Mouse (Mus musculus): Measurements from ENCODE around the gene Zan. TPM values are rescaled to one million over a fixed set of nuclear protein-coding genes. Genes with fewer than 3 reads are reported as not detected.

The Zan gene
- polyA plus RNA-seq, 1 experiment from 2014 or later: 0.18 TPM

GRCm38 (mm10) chr5:137351394-137351793 is 125.5 kb downstream of the Zan start:
- Histone ChIP-seq H3K27ac (ENCODE audit: low read depth) (peak overlapping the region; percentile 98), H3K27me3 (ENCODE audit: insufficient read depth, low read length) (no peaks in the 10 kb centered on the region), H3K36me3 (ENCODE audit: insufficient read depth) (peaks cover 33% of the 10 kb centered on the region), H3K9me3 (ENCODE audit: low read depth, low read length) (no peaks in the 10 kb centered on the region), H3K4me3 (ENCODE audit: low read depth, low read length) (peak overlapping the region; percentile 92), H3K4me1 (ENCODE audit: insufficient read depth) (peaks cover 20% of the 10 kb centered on the region; the same call in 1 of the 2 replicates), H3K9ac (peak overlapping the region; percentile 98), H3K4me2 (peak overlapping the region; percentile 95)
- TF ChIP-seq CTCF (IDR thresholded peaks at IDR 0.05; ENCODE audit: low read depth): no peak
- DNase-seq: no peak
- ATAC-seq (ENCODE audit: insufficient read depth): no peak
- WGBS: 7% methylated on average over 4 of the region's 4 CpGs

GRCm38 (mm10) chr5:137351058-137351380 is 125.8 kb downstream of the Zan start:
- Histone ChIP-seq H3K9ac (peak overlapping the region; percentile 98), H3K27me3 (ENCODE audit: insufficient read depth, low read length) (no peaks in the 10 kb centered on the region), H3K36me3 (ENCODE audit: insufficient read depth) (peaks cover 29% of the 10 kb centered on the region), H3K4me3 (ENCODE audit: low read depth, low read length) (peak overlapping the region; percentile 92), H3K4me2 (peak overlapping the region; percentile 95), H3K27ac (ENCODE audit: low read depth) (peak overlapping the region; percentile 98), H3K9me3 (ENCODE audit: low read depth, low read length) (no peaks in the 10 kb centered on the region), H3K4me1 (ENCODE audit: insufficient read depth) (peaks cover 23% of the 10 kb centered on the region; the same call in 1 of the 2 replicates)
- TF ChIP-seq CTCF (IDR thresholded peaks at IDR 0.05; ENCODE audit: low read depth): no peak
- ATAC-seq (ENCODE audit: insufficient read depth) (no peak), DNase-seq (no peak)
- 3% methylated on average over 8 of the region's 8 CpGs for WGBS

- DNase-seq (peak; percentile 31), ATAC-seq (ENCODE audit: insufficient read depth) (peak; percentile 46)
- peaks cover 23% of the 10 kb centered on the region for H3K36me3 ChIP-seq (ENCODE audit: insufficient read depth)
- no peaks in the 10 kb centered on the region for H3K9me3 ChIP-seq (ENCODE audit: low read depth, low read length)
- H3K4me2 ChIP-seq: peak overlapping the region; percentile 95
- H3K4me3 ChIP-seq (ENCODE audit: low read depth, low read length): peak overlapping the region; percentile 92
- peak overlapping the region; percentile 98 for H3K27ac ChIP-seq (ENCODE audit: low read depth)
- peak overlapping the region; percentile 98 for H3K9ac ChIP-seq
- TF ChIP-seq CTCF (IDR thresholded peaks at IDR 0.05; ENCODE audit: low read depth): no peak
- H3K4me1 ChIP-seq (ENCODE audit: insufficient read depth): peaks cover 26% of the 10 kb centered on the region; the same call in 1 of the 2 replicates
- under 1% methylated on average over 55 of the region's 55 CpGs for WGBS
- H3K27me3 ChIP-seq (ENCODE audit: insufficient read depth, low read length): no peaks in the 10 kb centered on the region
These were observed 126.4 kb downstream of the Zan start for GRCm38 (mm10) chr5:137350205-137351057.

DNA sequence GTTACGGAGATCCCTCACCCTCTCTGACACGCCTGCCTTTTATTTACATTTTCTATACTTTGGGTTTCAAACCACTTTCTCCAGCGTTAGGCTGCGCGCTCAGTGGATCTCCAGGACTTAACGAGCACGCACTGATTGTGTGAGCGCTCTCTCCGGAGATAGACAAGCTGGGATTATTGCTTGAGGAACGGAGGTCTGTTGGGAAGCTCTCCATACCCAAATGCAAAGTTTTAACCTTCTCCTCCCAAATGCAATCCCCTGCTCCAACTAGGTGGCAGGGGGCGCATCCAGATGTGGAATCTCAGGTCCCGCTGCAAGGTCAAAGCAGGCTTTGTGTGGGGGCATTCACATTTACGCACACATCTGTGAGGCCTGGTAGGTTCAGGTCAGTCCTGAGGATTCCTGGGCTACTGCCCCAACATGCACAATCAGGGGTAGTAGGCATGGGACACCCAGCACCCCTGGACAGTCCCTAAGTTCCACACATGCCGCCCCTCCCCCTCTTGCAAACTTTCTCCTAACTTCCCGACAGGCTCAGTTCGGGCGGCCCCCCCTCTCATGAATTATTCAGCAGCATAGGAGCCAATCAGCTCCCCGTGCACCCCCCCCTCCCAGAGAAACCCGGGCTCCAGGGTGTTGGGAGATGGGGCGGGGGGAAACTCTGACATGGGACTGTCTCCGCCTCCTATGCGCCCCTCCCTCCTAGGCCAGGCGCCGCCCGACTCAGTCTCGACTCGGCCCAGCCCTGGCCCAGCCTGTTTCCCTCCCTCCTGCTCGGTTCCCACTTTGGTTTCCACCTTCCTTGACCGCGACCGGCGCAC is 127.3 kb downstream of the Zan start, which contains the start of gene Ephb4:
TSS of gene Ephb4 (plus strand) at position 726 of the 821 bp plus-strand sequence.
- Histone ChIP-seq H3K36me3 (ENCODE audit: insufficient read depth) (peaks cover 15% of the 10 kb centered on the region), H3K9me3 (ENCODE audit: low read depth, low read length) (no peaks in the 10 kb centered on the region), H3K27me3 (ENCODE audit: insufficient read depth, low read length) (no peaks in the 10 kb centered on the region), H3K4me1 (ENCODE audit: insufficient read depth) (peaks cover 26% of the 10 kb centered on the region; the same call in 1 of the 2 replicates), H3K27ac (ENCODE audit: low read depth) (peak within 1 kb of the TSS; percentile 98), H3K9ac (peak within 1 kb of the TSS; percentile 98), H3K4me3 (ENCODE audit: low read depth, low read length) (peak within 1 kb of the TSS; percentile 92), H3K4me2 (peak within 1 kb of the TSS; percentile 95)
- ATAC-seq (ENCODE audit: insufficient read depth) (peak; percentile 95), DNase-seq (peak; percentile 95)
- WGBS: under 1% methylated on average over 30 of the region's 32 CpGs
- TF ChIP-seq CTCF (IDR thresholded peaks at IDR 0.05; ENCODE audit: low read depth): peak; percentile 62

- H3K9ac ChIP-seq: peak overlapping the region; percentile 57
- peak; percentile 74 for DNase-seq
- H3K4me3 ChIP-seq (ENCODE audit: low read depth, low read length): peak overlapping the region; percentile 92
- peaks cover 26% of the 10 kb centered on the region; the same call in 1 of the 2 replicates for H3K4me1 ChIP-seq (ENCODE audit: insufficient read depth)
- no peak for TF ChIP-seq CTCF (IDR thresholded peaks at IDR 0.05; ENCODE audit: low read depth)
- peak overlapping the region; percentile 95 for H3K4me2 ChIP-seq
- peak; percentile 32 for ATAC-seq (ENCODE audit: insufficient read depth)
- no peaks in the 10 kb centered on the region for H3K9me3 ChIP-seq (ENCODE audit: low read depth, low read length)
- peak overlapping the region; percentile 98 for H3K27ac ChIP-seq (ENCODE audit: low read depth)
- H3K36me3 ChIP-seq (ENCODE audit: insufficient read depth): peaks cover 6% of the 10 kb centered on the region
- H3K27me3 ChIP-seq (ENCODE audit: insufficient read depth, low read length): no peaks in the 10 kb centered on the region
- WGBS: 2% methylated on average over 33 of the region's 33 CpGs
These were observed 128.1 kb downstream of the Zan start for GRCm38 (mm10) chr5:137348482-137349383.

DNA sequence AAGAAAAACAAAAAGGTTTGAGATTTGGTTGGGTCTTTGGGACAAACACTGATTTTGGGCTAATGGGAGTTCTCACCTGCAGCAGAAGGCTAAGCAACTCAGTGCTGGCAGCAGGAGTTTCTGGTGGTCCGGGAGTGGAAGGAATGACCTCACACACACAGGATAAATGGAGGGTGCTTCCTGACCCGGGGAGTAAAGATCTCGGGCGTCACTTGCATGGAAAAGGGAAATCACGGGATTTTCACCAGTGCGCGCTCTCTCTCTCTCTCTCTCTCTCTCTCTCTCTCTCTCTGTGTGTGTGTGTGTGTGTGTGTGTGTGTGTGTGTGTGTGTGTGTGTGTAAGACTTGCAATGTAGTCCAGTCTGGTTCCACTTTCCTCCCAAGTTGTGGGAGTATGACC is 129.0 kb downstream of the Zan start:
- no peak for ATAC-seq (ENCODE audit: insufficient read depth)
- H3K36me3 ChIP-seq (ENCODE audit: insufficient read depth): 0 out of 2 replicates have a peak, but pooled peaks cover 3% of the 10 kb centered on the region
- no peak overlapping the region for H3K4me3 ChIP-seq (ENCODE audit: low read depth, low read length)
- no peaks in the 10 kb centered on the region for H3K9me3 ChIP-seq (ENCODE audit: low read depth, low read length)
- H3K4me1 ChIP-seq (ENCODE audit: insufficient read depth): peaks cover 26% of the 10 kb centered on the region; the same call in 1 of the 2 replicates
- WGBS: 7% methylated on average over 7 of the region's 7 CpGs
- peak overlapping the region; percentile 98 for H3K27ac ChIP-seq (ENCODE audit: low read depth)
- H3K9ac ChIP-seq: no peak overlapping the region
- TF ChIP-seq CTCF (IDR thresholded peaks at IDR 0.05; ENCODE audit: low read depth): no peak
- H3K27me3 ChIP-seq (ENCODE audit: insufficient read depth, low read length): no peaks in the 10 kb centered on the region
- H3K4me2 ChIP-seq: peak overlapping the region; percentile 95
- peak; percentile 53 for DNase-seq

Measured in lung, embryonic 14.5 days (tissue).